Mouse (Mus musculus) lung, postnatal 0 days (tissue): ENCODE measurements around the gene 1600015I10Rik. TPM values are rescaled to one million over a fixed set of nuclear protein-coding genes. Genes with fewer than 3 reads are reported as not detected.
A peak's percentile ranks its signal among the peaks of the same experiment; 100 is the strongest.
"Not testable (repeated sequence)": the region's sequence is repeated elsewhere in the genome, so short reads cannot be mapped to it uniquely, and the experiment has no call there.

ENCODE experiments used
- ATAC-seq: fragments of 200-750 bp; cut with Nextera tagmentation; 2 replicates; pipeline ENCODE4 v1.8.0; 2017; ENCODE audit warnings: moderate library complexity
- DNase-seq: peaks from one replicate; pipeline ENCODE4 v3.0.0-alpha.2; 2016; ENCODE audit warnings: low spot score
- H3K27ac ChIP-seq: fragments of 300-500 bp; sonication (generic); 2 replicates; pipeline ENCODE4 v1.5.1; 2014; ENCODE audit warnings: antibody characterized with exemption, mild to moderate bottlenecking, low read length, mixed read lengths
- H3K27me3 ChIP-seq: fragments of 300-500 bp; sonication (generic); replicated peaks from 2 replicates; pipeline ENCODE4 v1.6.1; 2014; ENCODE audit warnings: low read length, mixed read lengths; ENCODE audit not compliant: insufficient read depth
- H3K36me3 ChIP-seq: fragments of 300-500 bp; sonication (generic); 2 replicates; pipeline ENCODE4 v1.6.1; 2014; ENCODE audit warnings: low read length, mixed read lengths; ENCODE audit not compliant: insufficient read depth
- H3K4me1 ChIP-seq: fragments of 300-500 bp; sonication (generic); 2 replicates; pipeline ENCODE4 v1.6.1; 2014; ENCODE audit warnings: antibody characterized with exemption, low read depth, low read length, mixed read lengths; ENCODE audit not compliant: insufficient read depth
- H3K4me2 ChIP-seq: fragments of 300-500 bp; sonication (generic); replicated peaks from 2 replicates; pipeline ENCODE4 v1.6.1; 2014; ENCODE audit warnings: low read depth, mild to moderate bottlenecking, low read length, moderate library complexity, mixed read lengths
- H3K4me3 ChIP-seq: fragments of 300-500 bp; sonication (generic); 2 replicates; pipeline ENCODE4 v1.5.1; 2014; ENCODE audit warnings: low read depth, low read length
- H3K9ac ChIP-seq: fragments of 300-500 bp; sonication (generic); replicated peaks from 2 replicates; pipeline ENCODE4 v1.6.1; 2014; ENCODE audit warnings: low read depth, mild to moderate bottlenecking
- H3K9me3 ChIP-seq: fragments of 300-500 bp; sonication (generic); 2 replicates; pipeline ENCODE4 v1.6.1; 2016; ENCODE audit warnings: low read length, mixed read lengths
- CTCF ChIP-seq: IDR thresholded peaks from 2 replicates; pipeline ENCODE4 v1.5.1; 2016; ENCODE audit warnings: antibody characterized with exemption, mild to moderate bottlenecking
- EP300 ChIP-seq: IDR thresholded peaks from 2 replicates; pipeline ENCODE4 v1.6.1; 2016; ENCODE audit warnings: antibody characterized with exemption, mild to moderate bottlenecking, control low read depth
- WGBS: fragments of 180-500 bp; shearing (Covaris S2); extraction: QIAGEN DNeasy Blood & Tissue Kit; methylation state at CpG from one replicate; pipeline ENCODE4 v1.1.7; 2014; 5-methylcytosine and 5-hydroxymethylcytosine counted together
- polyA plus RNA-seq: library from polyadenylated mRNA; unstranded; fragments of >200 nt; fragmentation: Nextera tagmentation; extraction: Ambion mirVana; gene quantifications from 2 replicates; pipeline ENCODE4 v1.2.1, GENCODE M21; 2015

1600015I10Rik gene
- polyA plus RNA-seq, result not detected in 2 replicates

DNA sequence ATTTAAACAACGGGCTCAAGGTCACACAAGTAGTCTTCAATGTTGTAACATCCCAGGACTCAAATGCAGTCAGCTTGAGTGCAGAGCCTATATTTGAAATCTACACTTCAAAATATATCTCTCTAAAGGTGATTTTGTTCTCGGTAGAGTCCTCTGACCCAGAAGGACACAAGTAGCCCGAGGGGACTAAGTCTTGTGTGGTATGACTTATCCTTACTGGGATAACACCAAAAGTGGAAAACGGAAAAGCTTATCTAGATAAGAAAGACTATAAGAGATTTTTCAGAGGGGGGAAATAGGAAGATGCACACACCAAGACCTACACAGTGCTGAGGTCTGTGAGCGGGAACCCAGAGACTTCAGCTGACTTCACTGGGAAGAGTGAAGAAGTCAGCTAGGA, at the start of gene 1600015I10Rik:
Gene 1600015I10Rik, plus strand, starts transcription at position 301 of the 400 bp plus-strand sequence.
- Histone ChIP-seq H3K9ac (no peak within 1 kb of the TSS), H3K4me3 (no peak within 1 kb of the TSS), H3K4me2 (no peak within 1 kb of the TSS), H3K4me1 (no peaks in the 10 kb centered on the region), H3K27me3 (no peaks in the 10 kb centered on the region), H3K9me3 (no peaks in the 10 kb centered on the region), H3K27ac (no peak within 1 kb of the TSS), H3K36me3 (no peaks in the 10 kb centered on the region)
- 85% methylated on average over 5 of the region's 5 CpGs for WGBS
- no peak for TF ChIP-seq EP300
- no peak for TF ChIP-seq CTCF
- DNase-seq (no peak), ATAC-seq (no peak)

DNA sequence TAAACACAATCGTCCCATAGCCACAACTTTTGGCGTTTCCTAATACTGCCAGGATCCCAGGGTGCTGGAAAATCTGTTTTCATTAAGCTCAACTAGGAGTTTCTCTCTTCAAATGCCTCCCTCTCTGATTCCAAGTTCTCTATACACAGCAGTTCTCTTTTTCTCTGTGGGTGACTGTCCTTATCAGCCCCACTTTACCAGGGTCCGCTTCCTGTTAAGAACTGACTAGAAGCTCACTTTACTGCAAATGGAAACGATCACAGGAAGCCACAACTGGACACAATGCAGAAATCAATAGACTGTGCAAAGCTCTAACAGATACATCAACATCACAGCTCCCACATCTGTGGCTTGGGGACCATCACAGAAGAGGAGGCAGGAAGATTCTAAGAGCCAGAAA, 35.5 kb upstream of the 1600015I10Rik start:
- no peak overlapping the region for H3K4me3 ChIP-seq
- no peaks in the 10 kb centered on the region for H3K36me3 ChIP-seq
- H3K27me3 ChIP-seq, result no peaks in the 10 kb centered on the region
- H3K27ac ChIP-seq, result no peak overlapping the region
- H3K9me3 ChIP-seq, result no peaks in the 10 kb centered on the region
- H3K4me1 ChIP-seq, result no peaks in the 10 kb centered on the region
- TF ChIP-seq CTCF, result no peak
- no peak for TF ChIP-seq EP300
- no peak overlapping the region for H3K4me2 ChIP-seq
- ATAC-seq (no peak), DNase-seq (no peak)
- H3K9ac ChIP-seq, result no peak overlapping the region
- 57% methylated on average over 4 of the region's 4 CpGs for WGBS

DNA sequence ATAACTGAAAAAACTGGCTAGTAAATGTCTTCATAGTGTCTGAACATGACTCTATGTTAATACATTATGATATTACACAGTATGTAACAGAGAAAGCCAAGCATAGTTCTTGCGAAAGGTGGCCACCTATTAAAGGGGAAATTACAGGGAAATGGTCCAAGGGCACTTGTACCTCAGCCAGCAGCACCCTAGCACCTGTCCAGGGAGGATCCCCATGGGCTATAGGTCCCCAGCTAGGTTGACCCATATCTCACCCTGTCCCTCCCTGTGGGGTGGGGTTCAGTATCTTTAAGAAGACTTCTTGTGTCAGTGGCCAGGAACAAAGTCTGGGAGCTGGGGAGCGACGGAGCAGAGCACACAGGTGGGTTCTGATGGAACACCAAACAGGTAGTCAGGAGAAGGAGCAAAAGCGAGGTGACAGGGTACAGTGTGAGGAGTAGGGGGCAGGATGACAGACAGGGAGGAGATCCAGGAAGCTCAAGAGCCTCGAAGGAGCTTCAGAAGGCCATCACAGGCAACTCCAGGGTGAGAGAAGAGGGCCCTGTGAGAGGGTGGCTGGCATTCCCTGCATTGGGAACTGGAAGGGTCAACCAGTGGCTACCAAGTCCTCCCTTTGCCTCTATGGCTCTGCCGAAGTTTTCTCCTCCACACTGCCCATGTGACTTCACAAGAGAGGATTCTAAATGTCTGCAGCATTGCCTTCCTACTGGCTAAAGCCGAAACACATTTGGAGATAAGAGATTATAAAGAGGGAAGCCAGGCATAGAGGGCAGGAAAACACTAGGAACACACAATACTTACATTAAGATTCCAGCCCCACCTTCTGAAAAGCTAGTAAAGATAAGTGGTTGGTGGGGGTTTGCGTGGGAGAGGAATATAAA, 34.5 kb upstream of the 1600015I10Rik start:
- no peak overlapping the region for H3K4me2 ChIP-seq
- no peak overlapping the region for H3K9ac ChIP-seq
- no peak overlapping the region for H3K4me3 ChIP-seq
- WGBS, result 77% methylated on average over 8 of the region's 8 CpGs
- H3K27ac ChIP-seq, result no peak overlapping the region
- H3K4me1 ChIP-seq, result no peaks in the 10 kb centered on the region
- TF ChIP-seq CTCF, result no peak
- no peak for TF ChIP-seq EP300
- no peaks in the 10 kb centered on the region for H3K27me3 ChIP-seq
- H3K36me3 ChIP-seq, result no peaks in the 10 kb centered on the region
- DNase-seq, result no peak
- H3K9me3 ChIP-seq, result no peaks in the 10 kb centered on the region
- no peak for ATAC-seq

DNA sequence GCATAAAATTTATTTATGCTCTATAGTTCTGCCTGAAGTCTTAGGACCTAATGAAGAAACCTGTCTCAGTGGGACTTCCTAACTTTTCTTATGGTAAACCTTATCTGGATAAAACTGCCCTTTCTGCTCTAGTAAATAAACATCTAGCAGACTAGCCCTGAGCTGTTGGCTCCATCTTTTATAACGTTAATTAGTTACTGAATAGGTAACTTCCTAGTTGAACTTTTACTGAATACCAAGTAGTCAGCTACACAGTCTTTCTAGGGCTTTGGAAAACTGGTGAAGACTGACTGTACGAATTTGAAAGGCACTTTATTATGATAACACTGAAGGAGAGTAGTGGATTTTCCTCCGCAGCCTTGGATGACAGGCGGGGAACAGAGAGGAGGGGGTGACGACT, 33.8 kb upstream of the 1600015I10Rik start:
- no peak for ATAC-seq
- H3K9ac ChIP-seq, result no peak overlapping the region
- no peaks in the 10 kb centered on the region for H3K4me1 ChIP-seq
- H3K4me2 ChIP-seq, result no peak overlapping the region
- H3K9me3 ChIP-seq, result no peaks in the 10 kb centered on the region
- no peaks in the 10 kb centered on the region for H3K36me3 ChIP-seq
- 81% methylated on average over 5 of the region's 5 CpGs for WGBS
- no peaks in the 10 kb centered on the region for H3K27me3 ChIP-seq
- TF ChIP-seq CTCF, result no peak
- no peak for TF ChIP-seq EP300
- no peak for DNase-seq
- no peak overlapping the region for H3K27ac ChIP-seq
- H3K4me3 ChIP-seq, result no peak overlapping the region

DNA sequence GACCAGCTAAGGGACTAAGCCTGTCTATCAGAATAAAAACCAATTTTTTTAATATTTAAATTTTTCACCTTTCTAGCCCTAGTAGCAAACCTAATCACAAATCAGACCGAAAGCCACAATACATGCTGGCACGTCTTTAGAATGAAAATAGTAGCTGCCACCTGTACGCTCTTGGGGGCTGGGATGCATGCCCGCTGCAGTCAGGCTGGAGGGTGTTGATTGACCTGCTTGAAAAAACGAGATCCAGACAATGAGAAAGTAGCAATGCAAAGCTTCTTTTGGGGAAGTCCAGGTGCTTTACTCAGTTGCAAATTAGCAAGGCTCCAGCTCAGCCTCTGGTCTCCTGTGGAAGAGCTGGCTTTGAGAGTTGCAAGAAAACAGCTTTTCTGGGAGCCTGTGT, 32.7 kb upstream of the 1600015I10Rik start:
- TF ChIP-seq CTCF (no peak), EP300 (no peak)
- DNase-seq (no peak), ATAC-seq (no peak)
- H3K27me3 ChIP-seq, result no peaks in the 10 kb centered on the region
- no peaks in the 10 kb centered on the region for H3K9me3 ChIP-seq
- no peaks in the 10 kb centered on the region for H3K4me1 ChIP-seq
- H3K27ac ChIP-seq, result no peak overlapping the region
- 83% methylated on average over 5 of the region's 5 CpGs for whole genome bisulfite sequencing
- H3K36me3 ChIP-seq, result no peaks in the 10 kb centered on the region
- no peak overlapping the region for H3K4me2 ChIP-seq
- no peak overlapping the region for H3K4me3 ChIP-seq
- H3K9ac ChIP-seq, result no peak overlapping the region

DNA sequence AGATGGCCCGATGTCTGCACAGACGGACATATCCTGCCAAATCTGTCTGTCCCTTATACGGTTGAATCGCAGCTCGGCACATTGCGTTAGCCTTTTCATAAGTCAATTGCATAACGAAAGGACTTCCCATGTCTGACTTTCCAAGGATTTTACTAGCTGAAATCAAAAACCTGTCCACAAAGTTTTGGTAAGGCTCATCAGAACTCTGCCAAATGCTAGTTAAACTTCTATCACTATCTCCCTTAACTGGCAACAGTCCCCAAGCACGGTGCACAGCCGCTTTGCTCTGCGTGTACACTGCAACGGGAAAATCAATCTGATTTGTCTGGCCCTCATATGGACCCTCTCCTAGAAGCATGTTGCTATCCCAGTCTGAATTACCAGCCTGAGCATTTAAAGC, 28.4 kb upstream of the 1600015I10Rik start:
- not testable (repeated sequence) for H3K4me2 ChIP-seq, H3K4me1 ChIP-seq, ATAC-seq, H3K36me3 ChIP-seq, H3K27me3 ChIP-seq, H3K27ac ChIP-seq, H3K9ac ChIP-seq, H3K9me3 ChIP-seq, H3K4me3 ChIP-seq
- DNase-seq, result peak; percentile 28
- 79% methylated on average over 11 of the region's 11 CpGs for WGBS
